Mouse (Mus musculus) spleen, postnatal 14 days (tissue): ENCODE data around the gene Hoxa7.

Source experiments
- DNase-seq, 2 experiments: peaks; one replicate each; pipeline ENCODE4 v3.0.0; 2021 to 2022; ENCODE audit warnings: low spot score in 2 of 2

Hoxa7 gene

GRCm38 (mm10) chr6:52221337-52221992, at the start of gene Hoxa7:
TSS of gene Hoxa7 (minus strand) at chr6:52221854.
- DNase-seq, result peak; percentile 59 to 76

GRCm38 (mm10) chr6:52270494-52271480, 49.1 kb upstream of the Hoxa7 start:
- DNase-seq, result no peak

- DNase-seq, result no peak
Measured at GRCm38 (mm10) chr6:52268756-52269155, 47.1 kb upstream of the Hoxa7 start.

GRCm38 (mm10) chr6:52268341-52268740, 46.7 kb upstream of the Hoxa7 start:
- DNase-seq, result no peak

GRCm38 (mm10) chr6:52267691-52268090, 46.0 kb upstream of the Hoxa7 start:
- no peak for DNase-seq

GRCm38 (mm10) chr6:52267221-52267620, 45.6 kb upstream of the Hoxa7 start:
- DNase-seq, result no peak

- no peak for DNase-seq
Measured at GRCm38 (mm10) chr6:52266666-52266985, 45.0 kb upstream of the Hoxa7 start.

- no peak for DNase-seq
Measured at GRCm38 (mm10) chr6:52265913-52266665, 44.4 kb upstream of the Hoxa7 start.

- DNase-seq, result no peak
Measured at GRCm38 (mm10) chr6:52265306-52265912, 43.8 kb upstream of the Hoxa7 start.

GRCm38 (mm10) chr6:52264106-52264790, 42.6 kb upstream of the Hoxa7 start:
- DNase-seq, result no peak

- no peak for DNase-seq
Measured at GRCm38 (mm10) chr6:52263321-52263585, 41.6 kb upstream of the Hoxa7 start.

GRCm38 (mm10) chr6:52262463-52263320, 41.0 kb upstream of the Hoxa7 start:
- DNase-seq, result no peak

GRCm38 (mm10) chr6:52261751-52262462, 40.3 kb upstream of the Hoxa7 start:
- no peak for DNase-seq

GRCm38 (mm10) chr6:52260654-52261575, 39.3 kb upstream of the Hoxa7 start, which contains the start of gene Hoxa13:
TSS of gene Hoxa13 (minus strand) at chr6:52260880.
- DNase-seq, result no peak

GRCm38 (mm10) chr6:52259811-52260261, 38.2 kb upstream of the Hoxa7 start:
- DNase-seq, result no peak

- no peak for DNase-seq
Measured at GRCm38 (mm10) chr6:52259081-52259790, 37.6 kb upstream of the Hoxa7 start.

- peak; percentile 40 to 73 for DNase-seq
Measured at GRCm38 (mm10) chr6:52256956-52257355, 35.3 kb upstream of the Hoxa7 start.
